Mouse (Mus musculus): ENCODE data around the gene Bst2.

DNA sequence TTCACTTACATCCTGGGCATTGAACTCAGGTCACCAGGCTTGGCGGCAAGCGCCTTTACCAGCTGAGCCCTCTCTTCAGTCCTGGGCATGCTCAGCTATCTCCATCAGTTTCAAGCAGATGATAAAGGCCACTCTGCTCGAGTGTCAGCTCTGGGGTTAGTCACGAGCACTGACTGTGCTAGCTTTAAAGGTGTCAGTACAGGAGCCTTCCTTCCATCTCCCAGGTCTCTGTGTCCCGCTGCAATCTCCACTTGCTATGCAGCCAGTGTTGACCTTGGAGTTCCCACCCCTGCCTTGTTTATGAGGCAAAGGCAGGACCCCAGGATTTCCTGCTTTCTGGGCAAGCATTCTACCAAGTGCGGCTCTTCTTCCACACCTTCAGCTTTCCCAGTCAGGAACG lies 30.3 kb upstream of the Bst2 start:
- TF ChIP-seq GATA1 (IDR thresholded peaks at IDR 0.05; ENCODE audit: borderline replicate concordance, low read length) (no peak), FLI1 (IDR thresholded peaks at IDR 0.05; ENCODE audit: low read length) (no peak)

Measured in megakaryocyte, embryonic 14.5 days (primary cell).